Mouse (Mus musculus) forebrain, embryonic 11.5 days (tissue): ENCODE measurements around the gene Mical1. TPM values are rescaled to one million over a fixed set of nuclear protein-coding genes. Genes with fewer than 3 reads are reported as not detected.
A peak's percentile ranks its signal among the peaks of the same experiment; 100 is the strongest.
"Not testable (repeated sequence)": the region's sequence is repeated elsewhere in the genome, so short reads cannot be mapped to it uniquely, and the experiment has no call there.

Source experiments
- ATAC-seq: fragments of 200-750 bp; cut with Nextera tagmentation; replicated peaks from 2 replicates; pipeline ENCODE4 v1.8.0; 2017; ENCODE audit warnings: moderate TSS enrichment; ENCODE audit not compliant: low FRiP score
- DNase-seq: peaks from one replicate; pipeline ENCODE4 v3.0.0-alpha.2; 2017; ENCODE audit warnings: low spot score
- H3K27ac ChIP-seq: fragments of 300-500 bp; sonication (generic); 2 replicates; pipeline ENCODE4 v1.5.1; 2014; ENCODE audit warnings: low read depth, low read length
- H3K27me3 ChIP-seq: fragments of 300-500 bp; sonication (generic); 2 replicates; pipeline ENCODE4 v1.6.1; 2014; ENCODE audit warnings: mild to moderate bottlenecking, low read length, mixed read lengths; ENCODE audit not compliant: control insufficient read depth, insufficient read depth
- H3K36me3 ChIP-seq: fragments of 300-500 bp; sonication (generic); 2 replicates; pipeline ENCODE4 v1.6.1; 2014; ENCODE audit warnings: mild to moderate bottlenecking, low read length, moderate library complexity, mixed read lengths; ENCODE audit not compliant: control insufficient read depth, insufficient read depth
- H3K4me1 ChIP-seq: fragments of 300-500 bp; sonication (generic); replicated peaks from 2 replicates; pipeline ENCODE4 v1.6.1; 2014; ENCODE audit warnings: low read length, mixed read lengths; ENCODE audit not compliant: control insufficient read depth, insufficient read depth
- H3K4me2 ChIP-seq: fragments of 300-500 bp; sonication (generic); 2 replicates; pipeline ENCODE4 v1.6.1; 2014; ENCODE audit warnings: low read depth, mild to moderate bottlenecking, low read length, moderate library complexity, mixed read lengths; ENCODE audit not compliant: severe bottlenecking
- H3K4me3 ChIP-seq: fragments of 300-500 bp; sonication (generic); 2 replicates; pipeline ENCODE4 v1.5.1; 2014; ENCODE audit warnings: low read depth, low read length
- H3K9ac ChIP-seq: fragments of 300-500 bp; sonication (generic); 2 replicates; pipeline ENCODE4 v1.6.1; 2014; ENCODE audit warnings: low read length
- H3K9me3 ChIP-seq: fragments of 300-500 bp; sonication (generic); 2 replicates; pipeline ENCODE4 v1.6.1; 2016; ENCODE audit warnings: low read length, mixed read lengths; ENCODE audit not compliant: control insufficient read depth
- WGBS: fragments of 180-500 bp; shearing (Covaris S2); extraction: QIAGEN DNeasy Blood & Tissue Kit; methylation state at CpG from one replicate; pipeline ENCODE4 v1.1.7; 2014; 5-methylcytosine and 5-hydroxymethylcytosine counted together
- polyA plus RNA-seq: library from polyadenylated mRNA; unstranded; fragments of >200 nt; fragmentation: Nextera tagmentation; extraction: Ambion mirVana; gene quantifications from 2 replicates; pipeline ENCODE4 v1.2.1, GENCODE M21; 2014

Mical1 gene
- polyA plus RNA-seq, 1 experiment from 2014 or later = 50.9 TPM

- Histone ChIP-seq H3K27me3 (no peaks in the 10 kb centered on the region), H3K4me3 (no peak overlapping the region), H3K9ac (no peak overlapping the region), H3K27ac (no peak overlapping the region), H3K9me3 (no peaks in the 10 kb centered on the region), H3K4me1 (no peaks in the 10 kb centered on the region), H3K4me2 (no peak overlapping the region), H3K36me3 (no peaks in the 10 kb centered on the region)
- no peak for DNase-seq
- ATAC-seq = no peak
- 68% methylated on average over 4 of the region's 4 CpGs for WGBS
Measured at GRCm38 (mm10) chr10:41500941-41501340, 24.8 kb downstream of the Mical1 start.

GRCm38 (mm10) chr10:41504996-41505395 is 28.9 kb downstream of the Mical1 start:
- no peaks in the 10 kb centered on the region for H3K36me3 ChIP-seq
- no peak overlapping the region for H3K9ac ChIP-seq
- no peak for DNase-seq
- no peak overlapping the region for H3K27ac ChIP-seq
- WGBS = 89% methylated on average over 1 of the region's 1 CpGs
- H3K4me3 ChIP-seq = no peak overlapping the region
- no peak overlapping the region for H3K4me2 ChIP-seq
- H3K9me3 ChIP-seq = no peaks in the 10 kb centered on the region
- no peaks in the 10 kb centered on the region for H3K4me1 ChIP-seq
- H3K27me3 ChIP-seq = no peaks in the 10 kb centered on the region
- ATAC-seq = no peak

- not testable (repeated sequence) for H3K9ac ChIP-seq, H3K4me3 ChIP-seq, H3K27ac ChIP-seq, H3K36me3 ChIP-seq, ATAC-seq, H3K27me3 ChIP-seq, H3K4me2 ChIP-seq, H3K9me3 ChIP-seq, H3K4me1 ChIP-seq
- WGBS = 1% methylated on average over 3 of the region's 3 CpGs
- DNase-seq = peak; percentile 72
Measured at GRCm38 (mm10) chr10:41505446-41505845, 29.3 kb downstream of the Mical1 start.

GRCm38 (mm10) chr10:41509160-41509559 is 33.0 kb downstream of the Mical1 start:
- H3K36me3 ChIP-seq = no peaks in the 10 kb centered on the region
- no peak overlapping the region for H3K9ac ChIP-seq
- ATAC-seq = no peak
- no peak for DNase-seq
- WGBS = 34% methylated on average over 2 of the region's 2 CpGs
- no peaks in the 10 kb centered on the region for H3K4me1 ChIP-seq
- H3K27ac ChIP-seq = no peak overlapping the region
- H3K27me3 ChIP-seq = no peaks in the 10 kb centered on the region
- H3K4me3 ChIP-seq = no peak overlapping the region
- no peaks in the 10 kb centered on the region for H3K9me3 ChIP-seq
- no peak overlapping the region for H3K4me2 ChIP-seq

DNA sequence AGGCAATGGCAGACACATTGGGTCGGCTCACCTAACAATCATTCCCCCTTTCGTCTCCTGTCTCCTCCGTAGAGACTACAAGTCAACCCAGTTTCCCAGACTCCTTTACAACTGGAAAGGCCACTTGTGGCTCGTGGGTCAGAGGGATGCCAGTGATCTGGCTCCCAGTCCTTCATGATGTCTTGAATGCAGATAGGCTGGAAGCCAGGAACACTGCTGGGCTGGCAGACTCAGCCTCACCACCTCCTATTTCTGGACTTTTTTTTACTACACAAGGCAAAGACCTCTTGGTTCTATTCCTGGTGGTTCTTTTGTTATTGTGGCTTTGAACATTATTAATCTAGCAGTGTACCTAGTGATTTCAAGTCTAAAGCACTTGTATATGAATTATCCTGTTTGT is 38.2 kb downstream of the Mical1 start:
- no peak overlapping the region for H3K9ac ChIP-seq
- 80% methylated on average over 4 of the region's 4 CpGs for WGBS

GRCm38 (mm10) chr10:41514921-41515320 is 38.8 kb downstream of the Mical1 start:
- Histone ChIP-seq H3K4me3 (no peak overlapping the region), H3K4me2 (no peak overlapping the region), H3K9me3 (no peaks in the 10 kb centered on the region), H3K4me1 (no peaks in the 10 kb centered on the region), H3K9ac (no peak overlapping the region), H3K27me3 (no peaks in the 10 kb centered on the region), H3K36me3 (no peaks in the 10 kb centered on the region), H3K27ac (no peak overlapping the region)
- no peak for DNase-seq
- no peak for ATAC-seq

More for the DNA sequence above, 38.2 kb downstream of the Mical1 start:
- H3K27ac ChIP-seq = no peak overlapping the region
- no peak overlapping the region for H3K4me3 ChIP-seq
- H3K4me2 ChIP-seq = no peak overlapping the region
- ATAC-seq (no peak), DNase-seq (no peak)
- H3K4me1 ChIP-seq = no peaks in the 10 kb centered on the region
- H3K27me3 ChIP-seq = no peaks in the 10 kb centered on the region
- H3K9me3 ChIP-seq = no peaks in the 10 kb centered on the region
- no peaks in the 10 kb centered on the region for H3K36me3 ChIP-seq

DNA sequence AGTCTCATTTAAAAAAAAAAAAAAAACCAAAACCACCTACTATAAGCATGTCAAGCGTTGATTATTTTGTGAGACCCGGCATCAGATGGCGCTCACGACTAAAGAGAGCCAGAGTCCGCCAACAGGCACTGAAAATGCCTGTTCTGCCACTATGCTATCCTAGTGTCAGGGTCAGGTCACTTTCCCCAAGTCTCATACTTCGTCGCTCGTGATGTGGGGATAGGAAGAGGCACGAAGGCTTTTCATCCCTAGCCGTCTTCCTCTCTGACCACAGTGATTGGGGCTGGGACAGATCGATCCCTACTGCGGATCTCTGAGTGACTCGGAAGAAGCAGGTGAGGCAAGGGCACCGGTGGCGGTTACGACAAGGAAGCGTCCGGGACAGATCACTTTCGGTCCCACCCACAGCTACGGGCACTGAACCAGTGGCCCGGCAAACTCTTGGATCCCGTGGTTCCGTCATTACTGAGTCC is 42.4 kb downstream of the Mical1 start:
- peak; percentile 70 for ATAC-seq
- H3K27me3 ChIP-seq = no peaks in the 10 kb centered on the region
- DNase-seq = no peak
- under 1% methylated on average over 23 of the region's 23 CpGs for WGBS
- no peaks in the 10 kb centered on the region for H3K9me3 ChIP-seq
- H3K27ac ChIP-seq = peak overlapping the region; percentile 92; the same call in 1 of the 2 replicates
- H3K4me2 ChIP-seq = peak overlapping the region; percentile 70
- peak overlapping the region; percentile 93 for H3K4me3 ChIP-seq
- H3K9ac ChIP-seq = peak overlapping the region; percentile 90
- H3K36me3 ChIP-seq = no peaks in the 10 kb centered on the region
- H3K4me1 ChIP-seq = peaks cover 9% of the 10 kb centered on the region

DNA sequence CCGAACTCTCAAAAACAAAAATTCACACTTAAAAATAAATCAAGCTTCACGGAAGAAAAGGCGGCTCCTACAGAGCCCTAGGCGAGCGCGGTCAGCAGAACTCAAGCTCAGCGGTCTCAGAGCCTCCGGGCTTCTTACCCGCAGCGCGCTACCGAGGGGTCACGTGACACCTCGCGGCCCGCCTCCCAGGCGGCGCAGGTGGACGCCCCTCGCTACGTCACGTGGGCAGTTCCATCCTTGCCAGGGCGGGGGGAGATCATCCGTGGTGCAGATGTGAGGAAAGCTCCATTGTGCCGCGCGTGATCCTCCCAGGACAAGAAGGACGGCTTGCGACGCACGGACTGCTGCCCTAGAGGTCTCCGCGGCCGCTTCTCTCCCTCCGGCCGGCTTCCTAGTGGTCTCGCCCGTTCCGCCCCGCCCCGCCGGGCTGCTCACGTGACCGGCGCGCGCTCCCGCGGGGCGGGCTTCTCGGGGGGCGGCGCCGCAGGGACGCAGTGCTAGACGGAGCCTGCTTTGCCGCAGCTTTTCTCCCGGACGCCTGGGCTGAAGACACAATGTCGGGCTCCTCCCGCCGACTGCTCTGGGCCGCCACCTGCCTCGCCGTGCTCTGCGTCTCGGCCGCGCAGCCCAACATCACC is 43.0 kb downstream of the Mical1 start, which contains the start of gene Cd164:
Gene Cd164, plus strand, starts transcription at position 434 of the 638 bp plus-strand sequence.
- ATAC-seq (peak; percentile 94), DNase-seq (peak; percentile 97)
- Histone ChIP-seq H3K4me3 (peak within 1 kb of the TSS; percentile 93), H3K4me2 (peak within 1 kb of the TSS; percentile 70), H3K27ac (peak within 1 kb of the TSS; percentile 92), H3K27me3 (no peaks in the 10 kb centered on the region), H3K9me3 (no peaks in the 10 kb centered on the region), H3K36me3 (no peaks in the 10 kb centered on the region), H3K9ac (peak within 1 kb of the TSS; percentile 90), H3K4me1 (peaks cover 9% of the 10 kb centered on the region)
- WGBS = under 1% methylated on average over 69 of the region's 69 CpGs
